Mouse (Mus musculus): ENCODE measurements around the gene Bmf. TPM values are rescaled to one million over a fixed set of nuclear protein-coding genes. Genes with fewer than 3 reads are reported as not detected.
A peak's percentile ranks its signal among the peaks of the same experiment; 100 is the strongest.

Gene Bmf
- polyA plus RNA-seq, 1 experiment from 2014 or later = 4.9 TPM

DNA sequence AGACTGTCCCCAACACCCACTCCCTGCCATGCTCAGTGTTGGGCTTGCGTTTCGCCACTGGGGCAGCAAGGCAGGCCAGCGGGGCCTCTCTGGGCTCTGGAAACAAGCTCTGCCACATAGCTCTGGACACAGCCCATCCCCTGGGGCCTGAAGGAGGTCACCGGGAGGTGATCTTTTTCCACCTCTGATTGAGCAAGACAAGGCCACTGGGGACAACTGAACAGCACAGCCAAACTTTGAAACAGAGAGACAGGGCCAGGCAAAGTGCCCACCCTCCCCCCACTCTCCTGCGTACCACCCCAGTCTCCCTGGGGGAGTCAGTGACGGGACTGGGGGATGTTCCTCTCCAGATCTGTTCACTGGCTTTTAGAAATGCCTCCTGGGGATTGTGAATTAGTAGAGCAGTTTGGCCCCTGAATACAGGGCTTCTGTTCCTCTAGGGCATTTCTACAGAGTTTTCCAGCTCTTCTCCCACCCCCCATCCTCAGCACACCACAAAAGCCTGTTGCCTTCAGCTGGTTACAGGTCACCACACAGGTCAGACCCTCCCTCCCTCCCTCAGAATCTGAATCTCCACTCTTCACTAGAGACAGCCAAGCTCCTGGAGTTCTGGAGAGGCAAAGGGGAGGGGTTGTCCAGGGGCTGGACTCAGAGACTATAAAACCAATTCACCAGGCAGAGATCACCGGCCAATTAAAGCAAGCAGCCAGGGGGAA, 19.9 kb downstream of the Bmf start:
- 0 out of 2 replicates have a peak overlapping the region, but pooled peaks have one; percentile 2 for H3K4me2 ChIP-seq (replicated peaks; ENCODE audit: low read depth, low read length)
- no peaks in the 10 kb centered on the region for H3K9me3 ChIP-seq (ENCODE audit: control insufficient read depth, low read length)
- H3K27ac ChIP-seq (ENCODE audit: low read depth, low read length) = peak overlapping the region; percentile 72
- DNase-seq (ENCODE audit: low spot score) (peak; percentile 67), ATAC-seq (ENCODE audit: low FRiP score) (peak; percentile 65)
- peak overlapping the region; percentile 24; the same call in 1 of the 2 replicates for H3K9ac ChIP-seq (ENCODE audit: low read depth, low read length)
- no peaks in the 10 kb centered on the region for H3K36me3 ChIP-seq (ENCODE audit: control insufficient read depth, insufficient read depth, low read length)
- 4% methylated on average over 7 of the region's 7 CpGs for WGBS
- H3K4me3 ChIP-seq (ENCODE audit: low read depth, low read length) = no peak overlapping the region
- H3K4me1 ChIP-seq (replicated peaks; ENCODE audit: control insufficient read depth, insufficient read depth, low read length) = peaks cover 43% of the 10 kb centered on the region
- H3K27me3 ChIP-seq (ENCODE audit: control insufficient read depth, insufficient read depth, low read length) = no peaks in the 10 kb centered on the region

- ATAC-seq (ENCODE audit: low FRiP score) = no peak
These were observed 22.9 kb downstream of the Bmf start for GRCm38 (mm10) chr2:118526545-118526944.

DNA sequence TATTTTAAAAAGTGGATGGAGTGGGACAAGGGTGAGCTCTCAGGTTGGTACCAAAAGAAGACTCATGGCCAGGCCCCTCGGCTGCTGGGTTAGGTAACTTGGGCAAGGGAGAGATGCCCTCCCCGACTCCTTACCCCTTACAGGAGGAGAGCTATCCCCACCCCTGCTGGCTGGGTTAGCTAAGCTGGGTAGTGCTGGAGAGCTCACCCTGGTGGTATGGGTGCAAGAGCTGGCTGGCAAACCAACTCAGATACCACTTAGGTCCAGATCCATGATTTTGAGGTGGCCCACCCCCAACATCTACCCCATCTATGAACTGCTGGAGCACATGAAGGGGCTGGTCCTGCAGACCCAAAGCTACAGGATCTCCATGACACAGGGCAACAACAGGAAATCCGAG, 24.7 kb downstream of the Bmf start:
- Histone ChIP-seq H3K9ac (ENCODE audit: low read depth, low read length) (no peak overlapping the region), H3K4me2 (replicated peaks; ENCODE audit: low read depth, low read length) (no peak overlapping the region), H3K4me1 (replicated peaks; ENCODE audit: control insufficient read depth, insufficient read depth, low read length) (peaks cover 8% of the 10 kb centered on the region), H3K9me3 (ENCODE audit: control insufficient read depth, low read length) (no peaks in the 10 kb centered on the region), H3K27me3 (ENCODE audit: control insufficient read depth, insufficient read depth, low read length) (no peaks in the 10 kb centered on the region), H3K27ac (ENCODE audit: low read depth, low read length) (no peak overlapping the region), H3K4me3 (ENCODE audit: low read depth, low read length) (no peak overlapping the region), H3K36me3 (ENCODE audit: control insufficient read depth, insufficient read depth, low read length) (no peaks in the 10 kb centered on the region)
- ATAC-seq (ENCODE audit: low FRiP score) (no peak), DNase-seq (ENCODE audit: low spot score) (no peak)
- 88% methylated on average over 3 of the region's 3 CpGs for WGBS

More at GRCm38 (mm10) chr2:118526545-118526944, 22.9 kb downstream of the Bmf start:
- Histone ChIP-seq H3K4me3 (ENCODE audit: low read depth, low read length) (no peak overlapping the region), H3K9me3 (ENCODE audit: control insufficient read depth, low read length) (no peaks in the 10 kb centered on the region), H3K4me1 (replicated peaks; ENCODE audit: control insufficient read depth, insufficient read depth, low read length) (peaks cover 24% of the 10 kb centered on the region), H3K9ac (ENCODE audit: low read depth, low read length) (no peak overlapping the region), H3K27ac (ENCODE audit: low read depth, low read length) (no peak overlapping the region), H3K36me3 (ENCODE audit: control insufficient read depth, insufficient read depth, low read length) (no peaks in the 10 kb centered on the region), H3K4me2 (replicated peaks; ENCODE audit: low read depth, low read length) (no peak overlapping the region), H3K27me3 (ENCODE audit: control insufficient read depth, insufficient read depth, low read length) (no peaks in the 10 kb centered on the region)
- WGBS = 90% methylated on average over 5 of the region's 5 CpGs
- DNase-seq (ENCODE audit: low spot score) = no peak

- no peaks in the 10 kb centered on the region for H3K36me3 ChIP-seq (ENCODE audit: control insufficient read depth, insufficient read depth, low read length)
- H3K27me3 ChIP-seq (ENCODE audit: control insufficient read depth, insufficient read depth, low read length) = no peaks in the 10 kb centered on the region
- H3K4me3 ChIP-seq (ENCODE audit: low read depth, low read length) = no peak overlapping the region
- H3K4me2 ChIP-seq (replicated peaks; ENCODE audit: low read depth, low read length) = no peak overlapping the region
- no peaks in the 10 kb centered on the region for H3K9me3 ChIP-seq (ENCODE audit: control insufficient read depth, low read length)
- ATAC-seq (ENCODE audit: low FRiP score) = no peak
- H3K4me1 ChIP-seq (replicated peaks; ENCODE audit: control insufficient read depth, insufficient read depth, low read length) = no peaks in the 10 kb centered on the region; the same call in 1 of the 2 replicates
- no peak for DNase-seq (ENCODE audit: low spot score)
- H3K9ac ChIP-seq (ENCODE audit: low read depth, low read length) = no peak overlapping the region
- 67% methylated on average over 5 of the region's 5 CpGs for WGBS
- no peak overlapping the region for H3K27ac ChIP-seq (ENCODE audit: low read depth, low read length)
These were observed 26.2 kb downstream of the Bmf start for GRCm38 (mm10) chr2:118523163-118523730.

DNA sequence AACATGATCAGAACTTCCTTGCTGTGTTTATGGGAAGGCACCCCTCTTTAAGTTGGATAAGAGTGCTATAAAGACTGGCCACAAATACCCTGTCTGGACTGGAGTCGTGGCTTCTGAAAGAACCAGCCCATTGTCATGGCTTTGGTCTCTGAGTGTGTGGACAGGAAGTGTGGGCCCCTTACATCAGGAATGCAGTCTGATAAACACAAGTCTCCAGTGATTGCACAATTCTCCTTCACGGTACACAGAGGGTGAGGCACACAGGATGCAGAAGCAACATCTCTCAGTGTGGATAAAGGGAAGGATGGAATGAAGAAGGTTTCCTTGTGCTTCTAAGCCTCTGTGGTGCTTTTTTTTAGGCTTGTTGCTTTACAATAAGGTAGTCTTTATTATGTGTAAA, 27.2 kb downstream of the Bmf start:
- H3K9ac ChIP-seq (ENCODE audit: low read depth, low read length) = no peak overlapping the region
- no peaks in the 10 kb centered on the region for H3K36me3 ChIP-seq (ENCODE audit: control insufficient read depth, insufficient read depth, low read length)
- no peak for DNase-seq (ENCODE audit: low spot score)
- no peak overlapping the region for H3K4me2 ChIP-seq (replicated peaks; ENCODE audit: low read depth, low read length)
- H3K4me1 ChIP-seq (replicated peaks; ENCODE audit: control insufficient read depth, insufficient read depth, low read length) = no peaks in the 10 kb centered on the region; the same call in 1 of the 2 replicates
- H3K27me3 ChIP-seq (ENCODE audit: control insufficient read depth, insufficient read depth, low read length) = no peaks in the 10 kb centered on the region
- ATAC-seq (ENCODE audit: low FRiP score) = no peak
- H3K27ac ChIP-seq (ENCODE audit: low read depth, low read length) = no peak overlapping the region
- no peak overlapping the region for H3K4me3 ChIP-seq (ENCODE audit: low read depth, low read length)
- no peaks in the 10 kb centered on the region for H3K9me3 ChIP-seq (ENCODE audit: control insufficient read depth, low read length)
- WGBS = 46% methylated on average over 2 of the region's 2 CpGs

- DNase-seq (ENCODE audit: low spot score) (peak; percentile 62), ATAC-seq (ENCODE audit: low FRiP score) (peak; percentile 89)
- 40% methylated on average over 9 of the region's 9 CpGs for WGBS
- Histone ChIP-seq H3K27ac (ENCODE audit: low read depth, low read length) (peak overlapping the region; percentile 82), H3K9me3 (ENCODE audit: control insufficient read depth, low read length) (no peaks in the 10 kb centered on the region), H3K36me3 (ENCODE audit: control insufficient read depth, insufficient read depth, low read length) (no peaks in the 10 kb centered on the region), H3K4me2 (replicated peaks; ENCODE audit: low read depth, low read length) (no peak overlapping the region), H3K27me3 (ENCODE audit: control insufficient read depth, insufficient read depth, low read length) (no peaks in the 10 kb centered on the region), H3K9ac (ENCODE audit: low read depth, low read length) (no peak overlapping the region), H3K4me1 (replicated peaks; ENCODE audit: control insufficient read depth, insufficient read depth, low read length) (no peaks in the 10 kb centered on the region; the same call in 1 of the 2 replicates), H3K4me3 (ENCODE audit: low read depth, low read length) (no peak overlapping the region)
These were observed 29.2 kb downstream of the Bmf start for GRCm38 (mm10) chr2:118520042-118520933.

DNA sequence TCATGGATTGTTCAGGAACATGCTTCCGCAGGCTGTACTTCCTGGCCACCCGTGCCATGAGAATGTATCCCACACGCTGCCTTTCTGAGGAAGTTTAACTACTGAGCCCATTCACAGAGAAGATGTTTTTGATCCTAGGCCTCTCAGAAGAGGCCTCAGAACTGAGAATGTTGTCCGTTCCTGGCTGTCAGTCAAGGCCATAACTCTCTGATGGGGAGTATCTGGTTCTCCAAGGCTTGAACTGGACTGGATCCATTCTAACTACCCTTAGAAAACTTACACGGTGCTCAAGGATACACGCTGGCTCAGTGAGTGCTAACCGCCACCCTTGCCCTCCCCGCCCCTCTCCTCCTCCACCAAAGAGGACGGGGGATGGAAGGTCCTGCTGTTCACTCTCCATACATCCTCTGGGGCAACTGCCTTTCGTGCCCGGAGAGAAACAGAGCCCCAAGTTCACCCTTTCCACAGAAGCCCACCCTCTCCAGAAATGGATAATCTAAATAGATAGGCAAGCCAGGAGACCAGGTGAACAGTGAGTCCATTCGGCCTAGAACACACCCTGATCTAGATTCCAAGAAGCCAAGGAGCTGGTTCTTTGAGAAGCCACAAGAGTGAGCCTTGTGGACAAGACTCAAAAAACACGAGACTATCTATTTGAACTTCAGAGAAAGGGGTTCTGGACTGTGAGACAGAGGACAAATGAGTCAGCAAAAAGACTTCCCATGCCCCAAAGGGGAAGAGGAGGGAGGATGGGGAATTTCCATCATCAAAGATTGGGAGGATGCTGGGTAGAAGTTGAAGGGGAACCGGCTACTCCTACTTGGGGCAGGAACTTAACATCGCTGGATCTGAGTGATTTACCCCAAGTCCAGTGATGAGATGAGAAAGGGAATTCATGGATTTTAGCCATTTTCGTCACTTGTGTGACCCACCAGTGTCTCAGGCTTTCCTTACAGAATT, 36.8 kb downstream of the Bmf start:
- Histone ChIP-seq H3K4me1 (replicated peaks; ENCODE audit: control insufficient read depth, insufficient read depth, low read length) (peaks cover 8% of the 10 kb centered on the region), H3K27ac (ENCODE audit: low read depth, low read length) (0 out of 2 replicates have a peak overlapping the region, but pooled peaks have one; percentile 6), H3K4me3 (ENCODE audit: low read depth, low read length) (no peak overlapping the region), H3K27me3 (ENCODE audit: control insufficient read depth, insufficient read depth, low read length) (no peaks in the 10 kb centered on the region), H3K9me3 (ENCODE audit: control insufficient read depth, low read length) (no peaks in the 10 kb centered on the region), H3K36me3 (ENCODE audit: control insufficient read depth, insufficient read depth, low read length) (no peaks in the 10 kb centered on the region), H3K4me2 (replicated peaks; ENCODE audit: low read depth, low read length) (no peak overlapping the region), H3K9ac (ENCODE audit: low read depth, low read length) (no peak overlapping the region)
- ATAC-seq (ENCODE audit: low FRiP score) (no peak), DNase-seq (ENCODE audit: low spot score) (no peak)
- 76% methylated on average over 16 of the region's 16 CpGs for WGBS
